Mouse (Mus musculus): Measurements from ENCODE around the gene Nacc1.

The Nacc1 gene

GRCm38 (mm10) chr8:84714161-84714560 lies 26.5 kb upstream of the Nacc1 start:
- DNase-seq (ENCODE audit: low spot score): no peak

- peak; percentile 70 for DNase-seq (ENCODE audit: low spot score)
Observed at GRCm38 (mm10) chr8:84713381-84713780, 25.7 kb upstream of the Nacc1 start.

DNA sequence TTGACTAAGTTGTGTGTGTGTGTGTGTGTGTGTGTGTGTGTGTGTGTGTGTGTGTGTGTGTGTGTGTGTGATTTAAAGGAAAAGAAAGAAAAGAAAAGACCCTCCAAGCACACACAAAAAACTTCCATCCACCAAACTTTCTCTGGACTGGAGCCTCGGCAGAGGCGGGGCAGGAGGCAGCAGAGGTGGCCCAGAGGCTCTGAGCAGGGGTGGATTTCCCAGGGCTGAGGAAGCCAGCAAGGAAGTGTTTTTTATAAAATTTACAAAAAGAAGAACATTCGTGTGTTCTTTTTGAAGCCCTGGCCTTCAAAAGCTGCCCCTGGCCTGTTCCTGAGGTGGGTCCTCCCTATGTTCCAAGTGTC lies 25.1 kb upstream of the Nacc1 start:
- no peak for DNase-seq (ENCODE audit: low spot score)

DNA sequence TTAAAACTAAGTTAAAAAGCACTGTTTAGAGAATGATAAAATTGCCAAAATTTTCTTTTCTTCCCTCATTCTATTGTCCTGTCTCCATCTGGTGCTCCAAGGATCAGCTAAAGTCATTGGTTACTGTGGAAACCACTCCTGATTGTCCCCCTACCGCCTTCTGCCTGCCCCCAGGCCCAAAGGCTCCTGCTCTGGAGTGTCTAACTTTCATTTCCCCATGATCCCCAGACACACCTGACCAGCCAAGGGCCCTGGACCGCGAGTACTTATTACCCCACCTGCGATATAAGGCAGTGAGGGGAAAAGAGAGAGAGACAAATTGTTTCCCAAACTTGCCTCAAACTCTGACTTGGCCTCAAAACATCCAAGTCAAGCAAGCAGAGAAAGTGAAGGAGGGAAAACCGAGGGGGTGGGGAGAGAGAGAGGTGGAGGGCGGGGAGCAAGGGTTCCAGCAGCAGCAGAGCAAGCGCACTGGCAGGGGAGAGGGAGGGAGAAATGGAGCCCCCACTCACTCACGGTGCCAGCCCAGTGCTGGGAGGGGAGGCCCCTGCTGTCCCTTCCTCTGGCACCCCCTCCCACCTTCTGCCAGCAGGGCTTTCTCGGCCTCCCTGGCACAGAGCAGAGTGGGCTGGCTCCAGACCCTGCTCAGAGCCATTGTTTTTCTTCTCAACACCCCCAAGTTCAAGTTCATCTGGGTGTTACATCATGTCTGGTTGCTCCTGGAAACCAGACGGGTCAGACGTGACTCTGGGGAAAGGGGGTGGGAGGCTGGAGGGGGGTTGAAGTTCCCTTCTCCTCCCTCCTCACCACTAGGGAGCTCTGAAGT lies 24.5 kb upstream of the Nacc1 start:
- no peak for DNase-seq (ENCODE audit: low spot score)

DNA sequence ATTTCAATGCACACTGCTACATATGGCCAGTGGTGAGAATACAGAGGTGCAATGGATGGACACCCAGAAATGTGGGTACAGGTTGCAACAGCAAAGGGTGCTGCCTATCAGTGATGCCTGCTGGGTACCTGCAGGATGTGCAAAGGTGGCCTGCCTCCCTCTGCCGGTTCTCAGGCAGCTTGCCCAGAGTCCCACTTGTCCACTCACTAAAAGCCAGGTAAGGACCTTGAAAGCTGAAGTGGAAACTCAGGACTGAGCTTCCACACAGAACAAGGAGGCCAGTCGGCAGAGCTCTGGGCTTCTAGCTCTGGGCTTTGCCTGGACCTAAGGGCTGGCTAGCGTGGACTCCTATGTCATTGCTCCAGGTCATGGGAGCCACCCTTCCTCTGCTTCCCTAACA lies 23.6 kb upstream of the Nacc1 start:
- DNase-seq (ENCODE audit: low spot score): no peak

GRCm38 (mm10) chr8:84709931-84710330 lies 22.3 kb upstream of the Nacc1 start:
- DNase-seq (ENCODE audit: low spot score): no peak

GRCm38 (mm10) chr8:84708774-84709475 lies 21.3 kb upstream of the Nacc1 start:
- peak; percentile 91 for DNase-seq (ENCODE audit: low spot score)

GRCm38 (mm10) chr8:84708071-84708541 lies 20.4 kb upstream of the Nacc1 start:
- DNase-seq (ENCODE audit: low spot score): no peak

GRCm38 (mm10) chr8:84707267-84707883 lies 19.7 kb upstream of the Nacc1 start:
- no peak for DNase-seq (ENCODE audit: low spot score)

DNA sequence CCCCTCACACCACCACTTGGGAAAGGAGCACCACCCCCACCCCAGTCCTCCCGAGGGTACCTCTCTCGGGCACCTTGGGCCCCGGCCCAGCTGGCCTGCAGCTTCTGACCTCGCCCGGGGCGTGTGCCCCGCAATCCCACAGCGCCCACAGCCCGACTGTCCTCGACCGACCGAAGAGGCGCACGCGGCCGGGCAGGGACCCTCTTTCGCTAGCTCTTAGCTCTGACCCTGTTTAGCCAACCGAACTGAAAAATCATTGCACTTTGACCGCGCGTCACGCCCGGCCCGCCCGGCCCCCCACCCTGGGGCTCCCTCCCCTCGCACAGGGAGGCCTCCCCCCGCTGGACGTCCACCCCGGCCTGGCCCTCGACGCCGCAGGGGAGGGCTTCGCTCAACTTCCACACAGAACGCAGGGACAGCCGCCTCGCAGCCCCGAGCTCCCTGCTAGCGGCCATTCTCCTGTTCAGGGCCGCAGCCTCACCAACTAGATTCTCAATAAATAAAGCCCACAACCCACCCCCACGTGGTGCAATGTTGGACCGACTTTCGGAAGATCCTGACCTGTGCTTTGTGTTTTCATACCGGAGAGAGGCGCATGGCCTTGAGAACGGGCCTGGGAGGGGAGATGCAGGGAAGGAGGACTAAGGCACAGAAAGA lies 19.1 kb upstream of the Nacc1 start:
- no peak for DNase-seq (ENCODE audit: low spot score)

GRCm38 (mm10) chr8:84705960-84706359 lies 18.3 kb upstream of the Nacc1 start:
- DNase-seq (ENCODE audit: low spot score): no peak

DNA sequence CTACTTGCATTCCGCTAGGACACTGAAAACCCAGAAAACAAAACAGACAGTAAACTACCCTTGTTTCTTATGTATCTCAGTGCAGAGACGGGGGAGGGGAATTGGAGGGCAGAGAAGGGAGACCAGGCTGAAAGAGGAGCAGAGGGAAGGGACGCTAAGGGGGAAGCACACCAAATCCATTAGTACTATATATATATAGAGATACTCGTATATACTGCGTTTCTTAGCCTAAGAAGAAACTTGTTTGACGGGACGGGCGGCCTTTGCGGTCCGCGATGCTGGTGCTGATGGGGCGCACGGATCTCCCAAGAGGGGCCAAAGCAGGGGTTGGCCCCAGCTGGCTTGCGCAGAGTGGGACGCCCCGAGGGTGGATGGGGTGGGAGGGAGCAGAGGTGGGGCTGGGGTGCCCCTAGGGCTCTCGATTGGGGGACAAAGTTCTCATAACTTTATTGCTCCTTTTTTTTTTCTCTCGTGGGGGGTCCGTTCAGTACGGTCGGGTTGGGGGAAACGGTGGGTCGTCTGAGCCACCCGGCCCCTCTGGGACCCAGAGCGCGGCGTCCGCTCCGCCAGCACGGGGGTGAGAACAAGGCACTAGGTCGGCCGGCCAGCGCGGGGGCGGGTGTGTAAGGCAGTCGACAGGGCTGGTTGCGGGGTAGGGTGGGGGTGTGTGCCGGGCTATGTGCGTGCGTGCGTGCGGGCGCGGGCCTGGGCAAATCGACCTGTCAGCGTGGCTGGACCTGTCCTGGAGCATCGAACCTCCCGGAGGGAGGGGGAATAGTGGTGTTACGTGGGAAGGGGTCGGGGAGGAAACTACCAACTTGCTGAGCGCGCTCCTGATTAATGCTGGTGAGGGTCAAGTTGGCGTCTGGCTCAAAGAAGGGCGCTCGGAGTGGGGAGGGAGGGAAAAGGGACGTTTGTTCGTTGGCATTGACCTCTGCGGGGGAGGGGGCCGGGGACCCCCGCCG lies 17.5 kb upstream of the Nacc1 start:
- no peak for DNase-seq (ENCODE audit: low spot score)

GRCm38 (mm10) chr8:84704356-84704755 lies 16.7 kb upstream of the Nacc1 start:
- no peak for DNase-seq (ENCODE audit: low spot score)

DNA sequence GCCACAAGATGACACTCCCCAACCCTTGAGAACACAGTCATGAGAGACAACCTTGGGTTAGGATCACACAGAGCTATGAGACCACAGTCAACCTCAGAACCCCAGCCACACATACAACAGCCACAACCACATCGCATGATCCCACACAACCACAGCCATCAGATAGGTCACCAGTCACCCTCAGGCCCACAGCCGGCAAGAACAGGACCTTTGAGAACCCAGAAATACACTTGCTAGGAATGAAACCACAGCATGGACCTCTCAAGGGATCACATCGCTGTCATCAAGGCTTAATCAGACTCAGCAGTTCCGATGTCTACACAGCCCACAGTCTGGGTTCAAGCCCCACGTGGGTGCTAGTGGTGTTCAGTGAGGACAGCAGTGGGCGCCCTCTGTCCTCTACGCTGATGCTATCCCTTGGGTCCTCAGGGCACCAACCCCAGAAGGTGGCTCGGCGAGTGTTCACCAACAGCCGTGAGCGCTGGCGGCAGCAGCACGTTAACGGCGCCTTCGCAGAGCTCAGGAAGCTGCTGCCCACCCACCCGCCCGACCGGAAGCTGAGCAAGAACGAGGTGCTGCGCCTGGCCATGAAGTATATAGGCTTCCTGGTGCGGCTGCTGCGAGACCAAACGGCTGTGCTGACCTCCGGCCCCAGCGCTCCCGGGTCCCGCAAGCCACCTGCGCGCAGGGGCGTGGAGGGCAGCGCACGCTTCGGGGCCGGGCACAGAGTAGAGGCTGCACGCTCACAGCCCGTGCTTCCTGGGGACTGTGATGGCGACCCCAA lies 16.0 kb upstream of the Nacc1 start:
- DNase-seq (ENCODE audit: low spot score): no peak

DNA sequence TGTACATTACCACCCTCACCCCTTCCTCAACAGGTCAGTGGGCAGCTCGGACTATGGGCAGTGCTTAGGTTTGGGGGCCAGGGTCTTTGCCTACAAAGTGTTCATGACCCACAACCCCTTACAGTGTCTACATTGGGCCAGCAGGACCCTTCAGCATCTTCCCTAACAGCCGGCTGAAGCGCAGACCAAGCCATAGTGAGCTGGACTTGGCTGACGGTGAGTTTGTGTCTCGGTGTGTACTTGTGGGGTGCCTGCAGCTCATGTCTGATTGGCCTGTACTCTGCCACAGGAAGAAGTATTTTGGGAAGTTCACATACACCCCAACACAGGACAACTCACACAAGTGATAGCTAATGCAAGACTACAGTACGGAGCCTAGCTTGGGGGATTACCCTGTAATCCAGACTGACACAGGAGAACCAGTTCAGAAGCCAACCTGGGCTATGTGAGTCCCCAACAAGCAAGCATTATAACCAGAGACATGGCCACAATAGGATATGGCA lies 15.4 kb upstream of the Nacc1 start:
- no peak for DNase-seq (ENCODE audit: low spot score)

GRCm38 (mm10) chr8:84702561-84702960 lies 14.9 kb upstream of the Nacc1 start:
- DNase-seq (ENCODE audit: low spot score): no peak

- DNase-seq (ENCODE audit: low spot score): peak; percentile 77
Observed at GRCm38 (mm10) chr8:84700941-84701911, 13.6 kb upstream of the Nacc1 start, which contains the start of gene Lyl1. Gene Lyl1 (plus strand): TSS chr8:84701457.

GRCm38 (mm10) chr8:84700526-84700925 lies 12.9 kb upstream of the Nacc1 start:
- no peak for DNase-seq (ENCODE audit: low spot score)

- DNase-seq (ENCODE audit: low spot score): peak; percentile 71
Observed at GRCm38 (mm10) chr8:84699861-84700322, 12.2 kb upstream of the Nacc1 start.

Measured in MN1 (cell line).